Mouse (Mus musculus): ENCODE data around the gene Relch. TPM values are rescaled to one million over a fixed set of nuclear protein-coding genes. Genes with fewer than 3 reads are reported as not detected.

The Relch gene
- total and polyA plus RNA-seq, 3 experiments = 29.2 to 41.9 (median 39.0) TPM

DNA sequence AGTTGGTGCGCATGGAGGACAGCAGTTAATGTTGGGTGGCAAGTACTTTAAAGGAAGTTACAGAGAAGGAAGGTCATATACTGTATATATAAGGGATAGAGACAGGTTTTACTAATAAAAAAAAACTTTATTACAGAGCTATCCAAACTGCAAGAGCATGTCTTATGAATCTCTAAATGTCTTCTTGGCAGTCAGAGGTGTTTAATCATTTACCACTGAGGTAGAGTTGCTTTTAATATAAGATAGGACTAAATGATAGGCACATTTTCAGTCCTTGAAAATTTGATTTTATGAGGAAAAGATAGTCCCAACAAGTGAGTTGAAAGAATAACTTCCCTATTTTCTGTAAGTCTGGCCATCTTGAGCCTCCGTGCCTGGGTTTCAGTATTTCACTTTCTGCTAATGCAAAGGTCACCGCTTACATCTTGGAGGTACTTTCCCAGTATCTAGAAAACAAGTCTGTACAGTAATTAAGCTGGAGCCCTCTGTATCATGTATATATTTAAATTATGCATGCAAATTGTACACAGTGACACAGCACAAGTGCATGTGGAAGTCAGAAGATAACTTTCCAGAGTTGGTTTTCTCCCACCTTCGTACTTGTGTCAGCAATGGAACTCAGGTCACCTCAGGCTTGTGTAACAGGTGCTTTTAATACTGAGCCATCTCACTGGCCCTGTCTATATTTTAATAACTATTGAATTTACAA is 84.6 kb downstream of the Relch start:
- H3K4me1 ChIP-seq (ENCODE audit: control insufficient read depth in 1 of 2, insufficient read depth in 2 of 2, low read length in 2 of 2) = no peaks in the 10 kb centered on the region

DNA sequence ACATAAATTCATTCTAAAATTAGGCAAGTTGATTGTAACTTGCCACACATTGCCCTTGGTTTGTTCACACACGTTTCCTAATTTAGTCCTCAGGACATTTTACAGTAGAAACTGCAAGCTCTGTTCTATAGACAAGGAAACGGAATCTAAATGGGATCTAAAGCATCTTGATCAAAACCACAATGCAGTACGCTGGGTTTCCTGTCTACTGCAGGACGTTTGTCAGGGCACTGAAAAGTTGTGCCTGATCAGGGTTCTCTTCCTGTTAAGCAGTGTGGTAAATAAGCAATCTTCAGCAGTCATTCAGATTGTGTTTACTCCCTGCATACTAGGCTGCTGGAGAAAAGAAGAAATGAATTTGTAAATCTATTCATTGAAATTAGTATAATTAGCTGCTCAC is 88.5 kb downstream of the Relch start:
- Histone ChIP-seq H3K9me3 (replicated peaks; ENCODE audit: insufficient read depth, low read length) (no peaks in the 10 kb centered on the region), H3K4me3 (ENCODE audit: control insufficient read depth in 1 of 2, insufficient read depth in 1 of 2, low read depth in 2 of 2, low read length in 2 of 2) (no peak overlapping the region), H3K27me3 (ENCODE audit: control insufficient read depth in 1 of 2, insufficient read depth in 2 of 2, low read length in 2 of 2) (no peaks in the 10 kb centered on the region), H3K27ac (ENCODE audit: control insufficient read depth, low read depth, low read length) (no peak overlapping the region), H3K4me1 (ENCODE audit: control insufficient read depth in 1 of 2, insufficient read depth in 2 of 2, low read length in 2 of 2) (0 out of 4 replicates have a peak, but pooled peaks cover 0 to 3% of the 10 kb centered on the region in 2 experiments), H3K36me3 (ENCODE audit: control insufficient read depth in 1 of 2, insufficient read depth in 2 of 2, low read length in 2 of 2) (peaks cover 7 to 17% of the 10 kb centered on the region in 2 experiments), H3K79me2 (ENCODE audit: control insufficient read depth, insufficient read depth, low read length, poor library complexity) (no peaks in the 10 kb centered on the region), H3K9ac (ENCODE audit: control insufficient read depth, low read depth, low read length, poor library complexity, severe bottlenecking) (no peak overlapping the region)
- TF ChIP-seq POLR2A (IDR thresholded peaks at IDR 0.05; ENCODE audit: control insufficient read depth in 1 of 2, insufficient read depth in 1 of 2, low read depth in 1 of 2, low read length in 2 of 2, poor library complexity in 1 of 2) = no peak
- no peak for TF ChIP-seq SIN3A (IDR thresholded peaks at IDR 0.05; ENCODE audit: low read length)
- TF ChIP-seq USF1 (IDR thresholded peaks at IDR 0.05; ENCODE audit: low read depth, low read length) = no peak
- no peak for TF ChIP-seq GABPA (IDR thresholded peaks at IDR 0.05; ENCODE audit: low read depth, low read length)
- no peak for TF ChIP-seq KAT2A (conservative IDR thresholded peaks at IDR 0.05; ENCODE audit: low read depth, low read length)
- TF ChIP-seq HCFC1 (IDR thresholded peaks at IDR 0.05; ENCODE audit: low read depth, low read length) = no peak
- no peak for TF ChIP-seq POLR2AphosphoS5 (IDR thresholded peaks at IDR 0.05; ENCODE audit: borderline replicate concordance, low read depth, low read length)
- TF ChIP-seq ZC3H11A (IDR thresholded peaks at IDR 0.05; ENCODE audit: low read depth, low read length) = no peak
- no peak for TF ChIP-seq MEF2A (IDR thresholded peaks at IDR 0.05; ENCODE audit: extremely low read depth, insufficient replicate concordance, low read depth, low read length, poor library complexity, severe bottlenecking)
- TF ChIP-seq EP300 (IDR thresholded peaks at IDR 0.05; ENCODE audit: low read depth in 1 of 2, low read length in 2 of 2) = no peak
- no peak for TF ChIP-seq NRF1 (IDR thresholded peaks at IDR 0.05; ENCODE audit: insufficient read depth, low read depth, low read length, poor library complexity, severe bottlenecking)
- TF ChIP-seq CHD1 (IDR thresholded peaks at IDR 0.05; ENCODE audit: low read depth, low read length) = no peak
- no peak for TF ChIP-seq MAX (IDR thresholded peaks at IDR 0.05; ENCODE audit: low read length)
- no peak for TF ChIP-seq ETS1 (IDR thresholded peaks at IDR 0.05; ENCODE audit: low read depth, low read length)
- no peak for TF ChIP-seq USF2 (IDR thresholded peaks at IDR 0.05; ENCODE audit: borderline replicate concordance in 1 of 2, insufficient read depth in 1 of 2, low read depth in 1 of 2, low read length in 2 of 2)
- no peak for TF ChIP-seq MAZ (IDR thresholded peaks at IDR 0.05; ENCODE audit: low read depth, low read length)
- TF ChIP-seq ZMIZ1 (IDR thresholded peaks at IDR 0.05; ENCODE audit: low read depth, low read length) = no peak
- TF ChIP-seq SMC3 (IDR thresholded peaks at IDR 0.05; ENCODE audit: low read depth, low read length) = no peak
- no peak for TF ChIP-seq TBP (IDR thresholded peaks at IDR 0.05; ENCODE audit: low read depth, low read length)
- no peak for DNase-seq (ENCODE audit: low read depth, low spot score)

More for the DNA sequence above, 84.6 kb downstream of the Relch start:
- Histone ChIP-seq H3K36me3 (ENCODE audit: control insufficient read depth in 1 of 2, insufficient read depth in 2 of 2, low read length in 2 of 2) (peaks cover 17 to 31% of the 10 kb centered on the region in 2 experiments), H3K27ac (ENCODE audit: control insufficient read depth, low read depth, low read length) (no peak overlapping the region), H3K79me2 (ENCODE audit: control insufficient read depth, insufficient read depth, low read length, poor library complexity) (no peaks in the 10 kb centered on the region), H3K27me3 (ENCODE audit: control insufficient read depth in 1 of 2, insufficient read depth in 2 of 2, low read length in 2 of 2) (no peaks in the 10 kb centered on the region), H3K9me3 (replicated peaks; ENCODE audit: insufficient read depth, low read length) (no peaks in the 10 kb centered on the region), H3K9ac (ENCODE audit: control insufficient read depth, low read depth, low read length, poor library complexity, severe bottlenecking) (no peak overlapping the region), H3K4me3 (ENCODE audit: control insufficient read depth in 1 of 2, insufficient read depth in 1 of 2, low read depth in 2 of 2, low read length in 2 of 2) (no peak overlapping the region)
- TF ChIP-seq TCF12 (IDR thresholded peaks at IDR 0.05; ENCODE audit: low read depth, low read length) (no peak), UBTF (IDR thresholded peaks at IDR 0.05; ENCODE audit: borderline replicate concordance, insufficient read depth, low read depth, low read length) (no peak), CHD1 (IDR thresholded peaks at IDR 0.05; ENCODE audit: low read depth, low read length) (no peak), RAD21 (IDR thresholded peaks at IDR 0.05; ENCODE audit: low read depth, low read length) (no peak), CTCF (IDR thresholded peaks at IDR 0.05 in 2 of 3, conservative IDR thresholded peaks at IDR 0.05 in 1 of 3; ENCODE audit: control insufficient read depth in 1 of 3, insufficient read depth in 1 of 3, low read depth in 2 of 3, low read length in 3 of 3, poor library complexity in 1 of 3, severe bottlenecking in 1 of 3) (no peak), POLR2A (IDR thresholded peaks at IDR 0.05; ENCODE audit: control insufficient read depth in 1 of 2, insufficient read depth in 1 of 2, low read depth in 1 of 2, low read length in 2 of 2, poor library complexity in 1 of 2) (no peak), POLR2AphosphoS5 (IDR thresholded peaks at IDR 0.05; ENCODE audit: borderline replicate concordance, low read depth, low read length) (no peak), MXI1 (IDR thresholded peaks at IDR 0.05; ENCODE audit: low read depth, low read length) (no peak), MAX (IDR thresholded peaks at IDR 0.05; ENCODE audit: low read length) (no peak), ZMIZ1 (IDR thresholded peaks at IDR 0.05; ENCODE audit: low read depth, low read length) (no peak), RCOR1 (IDR thresholded peaks at IDR 0.05; ENCODE audit: low read depth, low read length) (no peak), SMC3 (IDR thresholded peaks at IDR 0.05; ENCODE audit: low read depth, low read length) (no peak), CHD2 (IDR thresholded peaks at IDR 0.05; ENCODE audit: low read length) (no peak), GATA1 (IDR thresholded peaks at IDR 0.05; ENCODE audit: low read depth, low read length) (no peak), JUND (IDR thresholded peaks at IDR 0.05; ENCODE audit: low read depth, low read length) (no peak), MYB (IDR thresholded peaks at IDR 0.05; ENCODE audit: low read depth, low read length) (no peak), GABPA (IDR thresholded peaks at IDR 0.05; ENCODE audit: low read depth, low read length) (no peak), MAFK (IDR thresholded peaks at IDR 0.05; ENCODE audit: borderline replicate concordance, low read depth, low read length) (no peak)
- DNase-seq (ENCODE audit: low read depth, low spot score) = no peak
